Mouse (Mus musculus) embryonic facial prominence, embryonic 11.5 days (tissue): Measurements from ENCODE around the gene Stat5b. TPM values are rescaled to one million over a fixed set of nuclear protein-coding genes. Genes with fewer than 3 reads are reported as not detected.

ENCODE experiments used
- polyA plus RNA-seq: library from polyadenylated mRNA; unstranded; fragments of >200 nt; fragmentation: Nextera tagmentation; extraction: Ambion mirVana; gene quantifications from 2 replicates; pipeline ENCODE4 v1.2.1, GENCODE M21; 2014

Stat5b gene
- polyA plus RNA-seq, 1 experiment from 2014 or later = 17.9 TPM

Other genes with a start within 250 kb of the Stat5b start
- gene Nkiras2, start 231.5 kb downstream of the Stat5b start, polyA plus RNA-seq = 79.5 and 93.0 TPM in 2 replicates
- 80.0 and 83.9 TPM in 2 replicates for gene Dnajc7, start 230.6 kb downstream of the Stat5b start, polyA plus RNA-seq
- 0.53 and 1.2 TPM in 2 replicates for gene Zfp385c, start 158.3 kb downstream of the Stat5b start, polyA plus RNA-seq
- gene Dhx58, start 146.5 kb downstream of the Stat5b start, polyA plus RNA-seq = 1.2 and 1.8 TPM in 2 replicates
- 49.9 and 55.9 TPM in 2 replicates for gene Kat2a, start 138.3 kb downstream of the Stat5b start, polyA plus RNA-seq
- not detected in 2 replicates for gene Hspb9, start 136.9 kb downstream of the Stat5b start, polyA plus RNA-seq
- 76.6 and 86.1 TPM in 2 replicates for gene Rab5c, start 112.5 kb downstream of the Stat5b start, polyA plus RNA-seq
- gene Kcnh4, start 90.8 kb downstream of the Stat5b start, polyA plus RNA-seq = 0.50 and 0.56 TPM in 2 replicates
- not detected in 2 replicates for gene Hcrt, start 87.8 kb downstream of the Stat5b start, polyA plus RNA-seq
- 1.4 and 1.5 TPM in 2 replicates for gene Ghdc, start 79.8 kb downstream of the Stat5b start, polyA plus RNA-seq
- 1.6 and 1.9 TPM in 2 replicates for gene Stat5a, start 8.6 kb upstream of the Stat5b start, polyA plus RNA-seq
- gene Stat3, start 88.8 kb upstream of the Stat5b start, polyA plus RNA-seq = 22.5 and 23.5 TPM in 2 replicates
- 14.7 and 16.3 TPM in 2 replicates for gene Cavin1, start 120.2 kb upstream of the Stat5b start, polyA plus RNA-seq
- 28.0 and 28.4 TPM in 2 replicates for gene Atp6v0a1, start 158.7 kb upstream of the Stat5b start, polyA plus RNA-seq
- 3.5 and 5.9 TPM in 2 replicates for gene Naglu, start 219.3 kb upstream of the Stat5b start, polyA plus RNA-seq
- not detected in 2 replicates for gene Hsd17b1, start 227.7 kb upstream of the Stat5b start, polyA plus RNA-seq
- 44.9 and 58.1 TPM in 2 replicates for gene Coasy, start 231.8 kb upstream of the Stat5b start, polyA plus RNA-seq
- 45.7 and 47.9 TPM in 2 replicates for gene Mlx, start 236.6 kb upstream of the Stat5b start, polyA plus RNA-seq
- 61.2 and 62.4 TPM in 2 replicates for gene Psmc3ip, start 244.7 kb upstream of the Stat5b start, polyA plus RNA-seq